Mouse (Mus musculus) heart, embryonic 11.5 days (tissue): ENCODE data around the gene Rnf123. TPM values are rescaled to one million over a fixed set of nuclear protein-coding genes. Genes with fewer than 3 reads are reported as not detected.

ENCODE experiments used
- ATAC-seq: fragments of 200-750 bp; cut with Nextera tagmentation; replicated peaks from 2 replicates; pipeline ENCODE4 v1.8.0; 2017; ENCODE audit warnings: moderate library complexity; ENCODE audit not compliant: insufficient number of reproducible peaks, low FRiP score, low TSS enrichment
- H3K27ac ChIP-seq: fragments of 300-500 bp; sonication (generic); 2 replicates; pipeline ENCODE4 v1.5.1; 2014; ENCODE audit warnings: mild to moderate bottlenecking, low read depth, low read length
- H3K27me3 ChIP-seq: fragments of 300-500 bp; sonication (generic); 2 replicates; pipeline ENCODE4 v1.6.1; 2014; ENCODE audit warnings: mild to moderate bottlenecking, low read length, mixed read lengths; ENCODE audit not compliant: control insufficient read depth, insufficient read depth
- H3K36me3 ChIP-seq: fragments of 300-500 bp; sonication (generic); 2 replicates; pipeline ENCODE4 v1.6.1; 2014; ENCODE audit warnings: mild to moderate bottlenecking, low read length, moderate library complexity, mixed read lengths; ENCODE audit not compliant: control insufficient read depth, insufficient read depth
- H3K4me1 ChIP-seq: fragments of 300-500 bp; sonication (generic); 2 replicates; pipeline ENCODE4 v1.6.1; 2014; ENCODE audit warnings: low read length; ENCODE audit not compliant: control insufficient read depth, insufficient read depth
- H3K4me2 ChIP-seq: fragments of 300-500 bp; sonication (generic); 2 replicates; pipeline ENCODE4 v1.6.1; 2014; ENCODE audit warnings: mild to moderate bottlenecking, moderate library complexity
- H3K4me3 ChIP-seq: fragments of 300-500 bp; sonication (generic); 2 replicates; pipeline ENCODE4 v1.5.1; 2014; ENCODE audit warnings: low read depth, low read length
- H3K9ac ChIP-seq: fragments of 300-500 bp; sonication (generic); 2 replicates; pipeline ENCODE4 v1.6.1; 2014; ENCODE audit warnings: mild to moderate bottlenecking, low read depth, low read length, moderate library complexity
- H3K9me3 ChIP-seq: fragments of 300-500 bp; sonication (generic); replicated peaks from 2 replicates; pipeline ENCODE4 v1.6.1; 2016; ENCODE audit warnings: low read length; ENCODE audit not compliant: control insufficient read depth
- WGBS: fragments of 180-500 bp; shearing (Covaris S2); extraction: QIAGEN DNeasy Blood & Tissue Kit; methylation state at CpG from one replicate; pipeline ENCODE4 v1.1.7; 2014; ENCODE audit not compliant: insufficient replicate concordance; 5-methylcytosine and 5-hydroxymethylcytosine counted together
- polyA plus RNA-seq: library from polyadenylated mRNA; unstranded; fragments of >200 nt; fragmentation: Nextera tagmentation; extraction: Ambion mirVana; gene quantifications from 2 replicates; pipeline ENCODE4 v1.2.1, GENCODE M21; 2014

Rnf123 gene
- polyA plus RNA-seq: 23.4 and 27.2 TPM in 2 replicates

DNA sequence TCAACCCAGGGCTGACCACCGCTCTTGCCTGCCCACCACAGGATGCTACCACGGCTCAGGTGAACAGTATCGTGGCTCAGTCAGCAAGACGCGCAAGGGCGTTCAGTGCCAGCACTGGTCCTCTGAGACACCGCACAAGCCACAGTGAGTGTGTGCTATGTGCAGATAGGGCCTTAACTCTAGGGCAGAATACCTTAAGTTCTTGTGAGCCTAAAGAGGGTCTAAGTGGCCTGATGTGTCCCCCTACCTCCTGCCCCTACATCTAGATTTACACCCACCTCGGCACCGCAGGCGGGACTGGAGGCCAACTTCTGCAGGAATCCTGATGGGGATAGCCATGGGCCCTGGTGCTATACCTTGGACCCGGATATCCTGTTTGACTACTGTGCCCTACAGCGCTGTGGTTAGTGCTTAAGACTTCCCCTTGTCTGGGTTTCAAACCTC, at the start of gene Rnf123:
Gene Rnf123 (minus strand): TSS at position 359 of the 444 bp plus-strand sequence.
- H3K4me1 ChIP-seq: peaks cover 13% of the 10 kb centered on the region; the same call in 1 of the 2 replicates
- H3K27ac ChIP-seq: peak within 1 kb of the TSS; percentile 70
- H3K4me2 ChIP-seq: peak within 1 kb of the TSS; percentile 48
- H3K9me3 ChIP-seq: no peaks in the 10 kb centered on the region
- WGBS: 27% methylated on average over 12 of the region's 12 CpGs
- H3K36me3 ChIP-seq: peaks cover 28% of the 10 kb centered on the region
- peak within 1 kb of the TSS; percentile 21; the same call in 1 of the 2 replicates for H3K4me3 ChIP-seq
- no peak for ATAC-seq
- H3K9ac ChIP-seq: peak within 1 kb of the TSS; percentile 28; the same call in 1 of the 2 replicates
- H3K27me3 ChIP-seq: peaks cover 38% of the 10 kb centered on the region

GRCm38 (mm10) chr9:108132373-108132772, 49.2 kb upstream of the Rnf123 start:
- no peaks in the 10 kb centered on the region for H3K36me3 ChIP-seq
- WGBS: 82% methylated on average over 3 of the region's 3 CpGs
- H3K4me1 ChIP-seq: peaks cover 8% of the 10 kb centered on the region
- H3K4me3 ChIP-seq: no peak overlapping the region
- ATAC-seq: no peak
- H3K27ac ChIP-seq: no peak overlapping the region
- no peaks in the 10 kb centered on the region for H3K9me3 ChIP-seq
- no peak overlapping the region for H3K9ac ChIP-seq
- peaks cover 8% of the 10 kb centered on the region for H3K27me3 ChIP-seq
- no peak overlapping the region for H3K4me2 ChIP-seq

DNA sequence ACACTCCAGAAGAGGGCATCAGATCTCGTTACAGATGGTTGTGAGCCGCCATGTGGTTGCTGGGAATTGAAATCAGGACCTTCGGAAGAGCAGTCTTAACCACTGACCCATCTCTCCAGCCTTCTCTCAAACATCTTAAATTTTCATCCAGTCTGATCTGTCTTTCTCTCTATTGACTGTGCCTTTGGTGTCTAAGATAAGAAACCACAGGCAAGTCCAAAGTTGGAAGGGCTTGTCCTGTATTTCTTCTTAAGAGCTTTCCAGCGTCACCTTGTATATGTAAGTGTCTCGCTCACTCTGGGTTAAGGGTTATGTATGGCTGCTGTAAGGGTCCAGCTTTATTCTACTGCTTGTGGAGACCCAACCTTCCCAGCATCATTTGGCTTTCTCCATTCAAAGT, 48.4 kb upstream of the Rnf123 start:
- Histone ChIP-seq H3K27me3 (peaks cover 8% of the 10 kb centered on the region), H3K9me3 (no peaks in the 10 kb centered on the region), H3K36me3 (no peaks in the 10 kb centered on the region), H3K27ac (no peak overlapping the region), H3K9ac (no peak overlapping the region), H3K4me2 (no peak overlapping the region), H3K4me3 (no peak overlapping the region), H3K4me1 (0 out of 2 replicates have a peak, but pooled peaks cover 5% of the 10 kb centered on the region)
- WGBS: 78% methylated on average over 5 of the region's 5 CpGs
- ATAC-seq: no peak

- no peaks in the 10 kb centered on the region for H3K36me3 ChIP-seq
- H3K27ac ChIP-seq: no peak overlapping the region
- peaks cover 8% of the 10 kb centered on the region for H3K27me3 ChIP-seq
- no peak overlapping the region for H3K4me3 ChIP-seq
- no peak overlapping the region for H3K9ac ChIP-seq
- H3K4me2 ChIP-seq: no peak overlapping the region
- H3K4me1 ChIP-seq: 0 out of 2 replicates have a peak, but pooled peaks cover 5% of the 10 kb centered on the region
- ATAC-seq: no peak
- no peaks in the 10 kb centered on the region for H3K9me3 ChIP-seq
- 67% methylated on average over 13 of the region's 13 CpGs for WGBS
These were observed 46.1 kb upstream of the Rnf123 start for GRCm38 (mm10) chr9:108129042-108129948.

DNA sequence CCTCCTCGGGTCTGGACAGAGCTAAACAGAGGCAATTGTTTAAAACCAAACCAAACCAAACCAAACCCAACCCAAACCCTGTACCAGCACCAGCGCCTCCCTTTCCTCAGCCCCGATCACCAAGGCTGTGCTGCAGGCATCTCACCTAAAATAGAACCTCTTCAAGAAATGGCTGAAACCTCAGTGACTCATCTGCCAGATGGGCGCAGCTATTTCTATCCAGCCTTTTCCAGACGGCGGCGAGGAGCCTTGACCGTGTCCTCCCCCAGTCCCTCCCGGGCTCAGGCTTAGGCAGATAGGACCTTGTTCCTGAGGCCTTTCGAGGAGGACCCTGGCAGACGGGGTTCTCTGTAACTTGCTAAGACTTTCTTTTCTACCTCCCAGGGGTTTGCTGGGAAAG, 45.1 kb upstream of the Rnf123 start:
- Histone ChIP-seq H3K27me3 (peaks cover 8% of the 10 kb centered on the region), H3K9me3 (no peaks in the 10 kb centered on the region)
- 63% methylated on average over 11 of the region's 11 CpGs for WGBS

DNA sequence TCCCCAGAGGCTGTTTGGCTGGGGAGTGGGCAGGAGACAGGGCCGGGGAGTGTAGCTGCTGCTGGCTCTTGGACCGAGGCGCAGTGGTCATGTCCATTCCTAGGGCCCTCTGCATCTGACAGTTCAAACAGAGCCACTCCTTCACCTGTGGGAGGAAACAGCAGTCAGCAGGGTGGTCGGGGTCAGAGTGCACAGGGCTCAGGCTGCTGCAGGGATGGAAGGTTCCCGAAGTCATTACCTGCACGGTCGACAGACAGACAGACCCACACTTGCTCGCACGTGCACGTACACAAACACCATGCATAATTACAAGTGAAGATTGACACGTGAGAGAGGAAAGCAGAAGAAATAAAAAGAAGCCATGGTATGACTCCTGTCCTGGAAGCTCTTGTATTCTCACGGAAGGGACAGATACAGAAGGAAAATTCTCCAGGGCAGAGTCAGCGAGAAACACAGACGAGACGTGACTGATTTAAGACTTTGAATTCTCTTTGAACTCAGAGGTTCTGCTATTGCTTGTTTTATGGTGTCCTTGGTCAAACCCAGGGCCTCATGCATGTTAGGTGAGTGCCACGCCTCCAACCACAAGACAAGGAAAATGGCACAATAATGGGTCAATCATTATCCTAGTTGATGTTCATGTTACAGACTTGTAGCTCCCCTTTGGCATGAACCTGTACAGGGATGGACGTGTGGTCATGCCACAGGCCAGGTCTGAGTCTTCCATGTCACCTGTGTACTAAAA, 43.5 kb upstream of the Rnf123 start:
- no peaks in the 10 kb centered on the region for H3K9me3 ChIP-seq
- no peak overlapping the region for H3K27ac ChIP-seq
- H3K27me3 ChIP-seq: peaks cover 8% of the 10 kb centered on the region
- no peak overlapping the region for H3K9ac ChIP-seq
- no peaks in the 10 kb centered on the region for H3K36me3 ChIP-seq
- no peak overlapping the region for H3K4me2 ChIP-seq
- ATAC-seq: no peak
- H3K4me1 ChIP-seq: 0 out of 2 replicates have a peak, but pooled peaks cover 5% of the 10 kb centered on the region
- 81% methylated on average over 17 of the region's 17 CpGs for WGBS
- no peak overlapping the region for H3K4me3 ChIP-seq

More for the DNA sequence above, 45.1 kb upstream of the Rnf123 start:
- H3K4me2 ChIP-seq: no peak overlapping the region
- H3K9ac ChIP-seq: no peak overlapping the region
- H3K4me3 ChIP-seq: no peak overlapping the region
- H3K4me1 ChIP-seq: 0 out of 2 replicates have a peak, but pooled peaks cover 5% of the 10 kb centered on the region
- H3K27ac ChIP-seq: no peak overlapping the region
- ATAC-seq: no peak
- H3K36me3 ChIP-seq: no peaks in the 10 kb centered on the region

DNA sequence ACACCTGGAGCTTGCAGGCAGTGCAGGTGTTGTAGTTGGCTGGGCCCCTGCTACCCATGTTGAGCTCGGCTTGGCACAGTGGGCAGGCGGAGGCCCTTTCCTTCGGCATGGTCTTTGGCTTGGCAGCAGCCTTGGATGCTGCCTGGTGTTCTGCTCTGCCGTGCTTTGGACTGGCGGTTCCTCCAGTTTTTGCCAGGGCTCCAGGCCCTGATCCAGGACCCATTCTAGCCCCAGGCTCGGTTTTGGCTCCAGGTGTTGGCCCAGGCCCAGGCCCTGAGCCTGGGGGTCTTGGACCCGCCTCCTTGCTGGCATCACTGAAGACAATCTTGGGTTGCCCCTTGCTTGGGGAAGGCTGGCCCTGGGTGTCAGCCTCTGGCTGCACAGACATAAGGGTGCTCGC, 42.6 kb upstream of the Rnf123 start:
- Histone ChIP-seq H3K4me2 (no peak overlapping the region), H3K4me1 (0 out of 2 replicates have a peak, but pooled peaks cover 6% of the 10 kb centered on the region), H3K9ac (no peak overlapping the region), H3K27me3 (peaks cover 8% of the 10 kb centered on the region), H3K27ac (no peak overlapping the region), H3K36me3 (no peaks in the 10 kb centered on the region), H3K9me3 (no peaks in the 10 kb centered on the region), H3K4me3 (no peak overlapping the region)
- ATAC-seq: no peak; the same call in 1 of the 2 replicates
- 81% methylated on average over 8 of the region's 8 CpGs for WGBS

GRCm38 (mm10) chr9:108123916-108124315, 40.8 kb upstream of the Rnf123 start:
- H3K27me3 ChIP-seq: peaks cover 4% of the 10 kb centered on the region
- no peak overlapping the region for H3K4me2 ChIP-seq
- H3K9me3 ChIP-seq: no peaks in the 10 kb centered on the region
- no peak for ATAC-seq
- H3K4me1 ChIP-seq: peaks cover 19% of the 10 kb centered on the region
- WGBS: 82% methylated on average over 4 of the region's 4 CpGs
- H3K36me3 ChIP-seq: no peaks in the 10 kb centered on the region
- no peak overlapping the region for H3K4me3 ChIP-seq
- H3K9ac ChIP-seq: no peak overlapping the region
- no peak overlapping the region for H3K27ac ChIP-seq
